Mouse (Mus musculus): ENCODE measurements at regions not wholly inside any gene's neighbourhood (a gene's known extent, or its start where the extent isn't known, plus 50 kb on each side); places are given as distances from the start of the nearest gene placed in this dataset.

DNA sequence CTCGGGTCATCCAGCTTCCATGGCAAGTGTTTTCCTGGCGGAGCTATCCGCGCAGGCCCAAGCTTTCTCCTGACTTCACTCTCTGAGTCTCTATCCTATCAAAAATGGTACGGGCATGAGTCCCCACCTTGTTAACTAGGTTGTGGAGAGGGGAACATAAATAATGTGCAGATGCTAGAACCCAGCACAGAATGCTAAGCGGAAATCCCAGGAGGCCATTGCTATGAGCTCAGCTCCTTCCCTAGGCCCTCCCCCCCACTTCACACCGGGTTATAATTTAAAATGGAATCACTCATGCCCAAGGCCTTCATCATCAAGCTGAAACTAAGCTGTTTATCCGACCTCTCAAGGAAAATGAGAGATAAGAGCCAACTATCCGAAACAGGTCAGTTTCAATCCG lies 60.4 kb upstream of the Cd83 start:
- Histone ChIP-seq H3K4me1 (0 out of 2 replicates have a peak, but pooled peaks cover 3% of the 10 kb centered on the region), H3K9ac (no peak overlapping the region), H3K27me3 (no peaks in the 10 kb centered on the region), H3K9me3 (no peaks in the 10 kb centered on the region), H3K36me3 (no peaks in the 10 kb centered on the region), H3K27ac (no peak overlapping the region), H3K4me2 (no peak overlapping the region), H3K4me3 (no peak overlapping the region)
- ATAC-seq (ENCODE audit: insufficient number of reproducible peaks, insufficient read depth, low FRiP score, low TSS enrichment, low read depth) = no peak
- WGBS = 80% methylated on average over 10 of the region's 10 CpGs

- WGBS = 20% methylated on average over 7 of the region's 7 CpGs
- Histone ChIP-seq H3K27ac (no peak overlapping the region), H3K36me3 (no peaks in the 10 kb centered on the region), H3K9me3 (no peaks in the 10 kb centered on the region), H3K9ac (no peak overlapping the region), H3K4me1 (0 out of 2 replicates have a peak, but pooled peaks cover 3% of the 10 kb centered on the region), H3K4me2 (0 out of 2 replicates have a peak overlapping the region, but pooled peaks have one; percentile 7), H3K27me3 (no peaks in the 10 kb centered on the region), H3K4me3 (no peak overlapping the region)
- no peak for ATAC-seq (ENCODE audit: insufficient number of reproducible peaks, insufficient read depth, low FRiP score, low TSS enrichment, low read depth)
These were observed 58.9 kb upstream of the Cd83 start for GRCm38 (mm10) chr13:43725698-43726097.

GRCm38 (mm10) chr13:43726895-43727341 lies 57.7 kb upstream of the Cd83 start:
- WGBS = 78% methylated on average over 13 of the region's 13 CpGs
- no peak for ATAC-seq (ENCODE audit: insufficient number of reproducible peaks, insufficient read depth, low FRiP score, low TSS enrichment, low read depth)
- Histone ChIP-seq H3K36me3 (no peaks in the 10 kb centered on the region), H3K9me3 (no peaks in the 10 kb centered on the region), H3K4me3 (no peak overlapping the region), H3K4me2 (no peak overlapping the region), H3K27ac (no peak overlapping the region), H3K9ac (no peak overlapping the region), H3K27me3 (no peaks in the 10 kb centered on the region), H3K4me1 (0 out of 2 replicates have a peak, but pooled peaks cover 3% of the 10 kb centered on the region)

- Histone ChIP-seq H3K27ac (no peak overlapping the region), H3K4me3 (no peak overlapping the region), H3K9me3 (no peaks in the 10 kb centered on the region), H3K4me1 (0 out of 2 replicates have a peak, but pooled peaks cover 3% of the 10 kb centered on the region), H3K27me3 (no peaks in the 10 kb centered on the region), H3K36me3 (no peaks in the 10 kb centered on the region), H3K9ac (no peak overlapping the region), H3K4me2 (no peak overlapping the region)
- 88% methylated on average over 11 of the region's 11 CpGs for WGBS
- no peak for ATAC-seq (ENCODE audit: insufficient number of reproducible peaks, insufficient read depth, low FRiP score, low TSS enrichment, low read depth)
These were observed 55.0 kb upstream of the Cd83 start for GRCm38 (mm10) chr13:43729617-43730016.

DNA sequence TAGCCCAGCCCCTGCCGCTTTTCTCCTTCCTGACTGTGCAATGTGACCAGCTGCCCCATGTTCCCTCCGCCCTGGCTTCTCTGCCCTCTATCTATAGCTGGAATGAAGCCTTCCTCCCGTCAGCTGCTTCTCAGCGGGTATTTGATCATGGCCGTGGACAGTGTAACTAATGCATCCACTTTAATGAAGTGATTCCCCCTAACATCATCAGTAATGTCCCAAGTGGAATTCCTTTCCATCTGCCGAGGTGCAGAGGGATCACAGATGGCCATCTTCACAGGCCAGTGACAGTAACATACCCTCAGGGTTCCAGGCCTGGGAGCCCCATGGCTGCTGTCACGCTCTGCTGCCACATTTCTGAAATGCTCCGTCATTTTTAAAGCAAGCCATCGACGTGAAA lies 51.5 kb upstream of the Cd83 start:
- ATAC-seq (ENCODE audit: insufficient number of reproducible peaks, insufficient read depth, low FRiP score, low TSS enrichment, low read depth) = no peak
- Histone ChIP-seq H3K9me3 (no peaks in the 10 kb centered on the region), H3K4me2 (no peak overlapping the region), H3K9ac (no peak overlapping the region), H3K4me1 (no peaks in the 10 kb centered on the region), H3K27me3 (no peaks in the 10 kb centered on the region), H3K4me3 (no peak overlapping the region), H3K27ac (no peak overlapping the region), H3K36me3 (no peaks in the 10 kb centered on the region)
- WGBS = 70% methylated on average over 10 of the region's 10 CpGs

GRCm38 (mm10) chr13:43734641-43735040 lies 49.9 kb upstream of the Cd83 start:
- Histone ChIP-seq H3K4me3 (no peak overlapping the region), H3K4me2 (no peak overlapping the region), H3K27me3 (no peaks in the 10 kb centered on the region), H3K9me3 (no peaks in the 10 kb centered on the region), H3K9ac (no peak overlapping the region), H3K36me3 (no peaks in the 10 kb centered on the region), H3K4me1 (0 out of 2 replicates have a peak, but pooled peaks cover 3% of the 10 kb centered on the region), H3K27ac (no peak overlapping the region)
- 71% methylated on average over 14 of the region's 14 CpGs for WGBS
- ATAC-seq (ENCODE audit: insufficient number of reproducible peaks, insufficient read depth, low FRiP score, low TSS enrichment, low read depth) = no peak

All from embryonic facial prominence, embryonic 13.5 days (tissue).